Mouse (Mus musculus) forebrain, embryonic 10.5 days (tissue): ENCODE results near the gene Trappc10. TPM values are rescaled to one million over a fixed set of nuclear protein-coding genes. Genes with fewer than 3 reads are reported as not detected.
A peak's percentile ranks its signal among the peaks of the same experiment; 100 is the strongest.

Source experiments
- DNase-seq: peaks from one replicate; pipeline ENCODE4 v3.0.0-alpha.2; 2017; ENCODE audit warnings: low spot score; ENCODE audit errors: extremely low spot score
- H3K27ac ChIP-seq: fragments of 300-500 bp; sonication (generic); 2 replicates; pipeline ENCODE4 v1.5.1; 2016; ENCODE audit warnings: mild to moderate bottlenecking
- H3K27me3 ChIP-seq: fragments of 300-500 bp; sonication (generic); 2 replicates; pipeline ENCODE4 v1.6.1; 2016; ENCODE audit warnings: mild to moderate bottlenecking; ENCODE audit not compliant: poor library complexity, severe bottlenecking
- H3K36me3 ChIP-seq: fragments of 300-500 bp; sonication (generic); replicated peaks from 2 replicates; pipeline ENCODE4 v1.6.1; 2016; ENCODE audit warnings: mild to moderate bottlenecking, moderate library complexity
- H3K4me1 ChIP-seq: fragments of 300-500 bp; sonication (generic); 2 replicates; pipeline ENCODE4 v1.6.1; 2016
- H3K4me3 ChIP-seq: fragments of 300-500 bp; sonication (generic); 2 replicates; pipeline ENCODE4 v1.5.1; 2016; ENCODE audit warnings: mild to moderate bottlenecking, moderate library complexity
- H3K9me3 ChIP-seq: fragments of 300-500 bp; sonication (generic); 2 replicates; pipeline ENCODE4 v1.6.1; 2016; ENCODE audit warnings: mild to moderate bottlenecking, moderate library complexity
- WGBS: fragments of 180-500 bp; shearing (Covaris S2); methylation state at CpG from one replicate; pipeline ENCODE4 v1.1.7; 2016; 5-methylcytosine and 5-hydroxymethylcytosine counted together
- polyA plus RNA-seq: library from polyadenylated mRNA; unstranded; fragments of >200 nt; fragmentation: Nextera tagmentation; extraction: Ambion mirVana; gene quantifications from 2 replicates; pipeline ENCODE4 v1.2.1, GENCODE M21; 2016

Trappc10 gene
- polyA plus RNA-seq, 1 experiment from 2014 or later, result 9.7 TPM

DNA sequence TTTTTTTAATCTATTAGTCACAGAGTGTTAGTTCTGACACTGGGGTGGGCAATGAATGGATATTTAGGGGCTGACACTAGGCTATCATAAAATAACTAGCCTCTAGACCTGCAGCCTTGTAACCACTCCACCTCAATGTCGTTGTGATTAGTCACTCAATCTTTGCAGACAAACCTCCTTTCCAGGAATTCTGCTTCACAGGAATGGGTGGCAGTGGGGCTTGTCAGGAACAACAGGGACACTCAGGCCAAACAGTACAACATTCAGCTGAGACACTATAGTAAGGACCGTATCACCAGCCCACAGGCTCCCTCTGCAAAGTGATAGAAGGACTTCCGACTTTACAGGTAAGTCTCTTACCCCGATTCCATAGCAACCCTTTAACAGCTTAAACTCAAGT is 2.3 kb upstream of the Trappc10 start:
- Histone ChIP-seq H3K36me3 (peaks cover 6% of the 10 kb centered on the region; the same call in 1 of the 2 replicates), H3K4me1 (peaks cover 23% of the 10 kb centered on the region)
- WGBS, result 82% methylated on average over 4 of the region's 4 CpGs

DNA sequence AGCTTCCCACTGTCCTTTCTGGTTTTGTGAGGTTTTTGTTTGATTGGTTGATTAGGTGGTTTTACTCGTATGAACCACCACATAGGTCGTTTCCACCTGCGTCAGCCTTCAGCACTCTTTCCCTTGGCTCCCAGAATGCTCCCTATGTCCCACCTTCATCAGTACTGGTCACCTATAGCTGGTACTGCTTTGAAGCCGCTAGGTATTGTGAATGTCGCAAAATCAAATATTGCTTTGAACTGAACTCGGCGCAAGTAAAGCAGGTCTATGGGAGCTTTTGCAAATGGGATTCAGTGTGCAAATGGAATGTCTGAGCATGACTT is 745 bp upstream of the Trappc10 start:
- H3K9me3 ChIP-seq, result no peaks in the 10 kb centered on the region
- no peaks in the 10 kb centered on the region for H3K27me3 ChIP-seq
- peak overlapping the region; percentile 87 for H3K27ac ChIP-seq
- peaks cover 6% of the 10 kb centered on the region; the same call in 1 of the 2 replicates for H3K36me3 ChIP-seq
- H3K4me3 ChIP-seq, result peak overlapping the region; percentile 95
- peaks cover 23% of the 10 kb centered on the region for H3K4me1 ChIP-seq
- DNase-seq, result peak; percentile 17
- 24% methylated on average over 7 of the region's 7 CpGs for WGBS

More for the DNA sequence above, 2.3 kb upstream of the Trappc10 start:
- DNase-seq, result no peak
- H3K9me3 ChIP-seq, result no peaks in the 10 kb centered on the region
- no peak overlapping the region for H3K4me3 ChIP-seq
- H3K27me3 ChIP-seq, result no peaks in the 10 kb centered on the region
- H3K27ac ChIP-seq, result no peak overlapping the region

DNA sequence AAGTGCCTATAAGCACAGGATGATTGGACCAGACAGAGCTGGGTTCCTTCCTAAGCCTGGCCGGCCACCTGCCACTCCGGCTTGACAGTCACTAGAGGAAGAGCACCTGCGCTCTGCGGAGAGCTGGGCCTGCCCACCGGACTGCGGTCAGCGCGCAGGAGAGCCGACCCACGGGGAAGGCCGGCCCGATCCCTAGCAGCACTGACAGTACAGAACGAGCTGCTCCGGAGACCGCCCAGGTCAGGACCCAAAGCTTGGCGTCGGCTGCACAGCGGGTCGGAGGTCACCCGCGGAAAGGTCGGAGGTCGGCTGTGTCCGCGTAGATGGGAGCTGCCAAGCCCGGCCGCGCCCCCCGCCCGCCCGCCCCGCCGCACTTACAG is 393 bp downstream of the Trappc10 start:
- DNase-seq, result peak; percentile 41

DNA sequence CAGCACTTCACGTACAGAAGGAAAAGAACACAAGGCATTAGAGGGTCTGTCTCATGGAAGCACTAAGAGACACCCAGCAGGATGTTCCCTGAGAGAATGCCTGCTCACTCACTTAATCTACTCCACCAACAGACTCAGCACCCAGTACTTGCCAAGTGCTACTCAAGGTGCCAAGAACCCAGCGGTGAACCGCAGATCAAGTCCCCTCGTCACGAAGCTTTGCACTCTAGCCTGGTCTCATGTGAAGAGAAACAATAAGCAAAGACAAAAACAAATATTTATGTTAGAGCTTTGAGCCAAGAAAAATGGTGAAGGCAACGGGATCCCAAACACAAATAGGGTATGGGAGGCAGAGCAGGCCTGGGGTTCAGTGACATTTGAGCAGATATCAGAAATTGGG is 5.5 kb downstream of the Trappc10 start:
- 96% methylated on average over 6 of the region's 6 CpGs for WGBS
- no peak overlapping the region for H3K27ac ChIP-seq
- H3K36me3 ChIP-seq, result peaks cover 12% of the 10 kb centered on the region; the same call in 1 of the 2 replicates
- H3K4me3 ChIP-seq, result no peak overlapping the region
- no peaks in the 10 kb centered on the region for H3K9me3 ChIP-seq
- peaks cover 12% of the 10 kb centered on the region for H3K4me1 ChIP-seq
- DNase-seq, result no peak
- H3K27me3 ChIP-seq, result no peaks in the 10 kb centered on the region

More for the DNA sequence above, 393 bp downstream of the Trappc10 start:
- WGBS, result under 1% methylated on average over 31 of the region's 33 CpGs
- H3K36me3 ChIP-seq, result peaks cover 6% of the 10 kb centered on the region; the same call in 1 of the 2 replicates
- H3K9me3 ChIP-seq, result no peaks in the 10 kb centered on the region
- peak overlapping the region; percentile 95 for H3K4me3 ChIP-seq
- H3K27me3 ChIP-seq, result no peaks in the 10 kb centered on the region
- H3K4me1 ChIP-seq, result peaks cover 23% of the 10 kb centered on the region
- H3K27ac ChIP-seq, result peak overlapping the region; percentile 87

DNA sequence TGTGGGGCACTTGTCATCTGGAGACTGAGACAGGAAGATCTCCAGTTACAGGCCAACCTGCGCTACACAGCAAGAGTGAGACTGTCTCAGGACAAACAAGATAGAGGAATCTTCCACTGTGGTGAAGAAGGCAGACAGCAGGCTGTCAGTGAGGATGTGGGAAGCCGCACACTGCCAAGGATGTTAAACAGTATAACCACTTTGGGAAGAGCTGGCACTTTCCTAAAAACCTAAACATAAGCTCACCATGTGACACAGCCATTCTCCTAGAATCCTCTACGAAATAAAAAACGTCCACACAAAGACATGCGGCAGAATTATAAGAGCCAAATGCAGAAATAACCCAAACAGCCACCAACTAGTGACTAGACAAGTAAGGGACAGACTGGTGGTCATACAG is 6.1 kb downstream of the Trappc10 start:
- no peak overlapping the region for H3K4me3 ChIP-seq
- H3K27me3 ChIP-seq, result no peaks in the 10 kb centered on the region
- 92% methylated on average over 5 of the region's 5 CpGs for WGBS
- H3K27ac ChIP-seq, result no peak overlapping the region
- peaks cover 6% of the 10 kb centered on the region for H3K4me1 ChIP-seq
- H3K36me3 ChIP-seq, result peaks cover 12% of the 10 kb centered on the region; the same call in 1 of the 2 replicates
- H3K9me3 ChIP-seq, result no peaks in the 10 kb centered on the region
- DNase-seq, result no peak

DNA sequence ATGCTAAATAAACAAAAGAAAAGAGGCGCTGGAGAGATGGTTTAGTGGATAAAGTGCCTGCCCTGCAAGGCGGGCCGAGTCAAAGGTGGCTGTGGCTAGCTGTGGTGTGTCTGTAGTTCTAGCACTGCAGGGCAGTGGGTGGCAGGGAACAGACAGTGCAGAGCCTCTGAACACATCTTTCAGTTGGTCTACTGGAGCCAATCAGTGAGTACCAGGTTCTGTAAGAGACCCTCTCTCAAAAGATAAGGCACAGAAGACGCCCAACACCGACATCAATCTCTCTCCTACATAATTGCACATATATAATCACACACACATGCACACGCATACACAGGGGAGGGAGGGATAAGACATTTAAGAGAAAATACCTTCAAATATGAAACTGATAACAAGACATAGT is 6.6 kb downstream of the Trappc10 start:
- H3K4me1 ChIP-seq, result peaks cover under 1% of the 10 kb centered on the region
- 92% methylated on average over 6 of the region's 6 CpGs for WGBS

DNA sequence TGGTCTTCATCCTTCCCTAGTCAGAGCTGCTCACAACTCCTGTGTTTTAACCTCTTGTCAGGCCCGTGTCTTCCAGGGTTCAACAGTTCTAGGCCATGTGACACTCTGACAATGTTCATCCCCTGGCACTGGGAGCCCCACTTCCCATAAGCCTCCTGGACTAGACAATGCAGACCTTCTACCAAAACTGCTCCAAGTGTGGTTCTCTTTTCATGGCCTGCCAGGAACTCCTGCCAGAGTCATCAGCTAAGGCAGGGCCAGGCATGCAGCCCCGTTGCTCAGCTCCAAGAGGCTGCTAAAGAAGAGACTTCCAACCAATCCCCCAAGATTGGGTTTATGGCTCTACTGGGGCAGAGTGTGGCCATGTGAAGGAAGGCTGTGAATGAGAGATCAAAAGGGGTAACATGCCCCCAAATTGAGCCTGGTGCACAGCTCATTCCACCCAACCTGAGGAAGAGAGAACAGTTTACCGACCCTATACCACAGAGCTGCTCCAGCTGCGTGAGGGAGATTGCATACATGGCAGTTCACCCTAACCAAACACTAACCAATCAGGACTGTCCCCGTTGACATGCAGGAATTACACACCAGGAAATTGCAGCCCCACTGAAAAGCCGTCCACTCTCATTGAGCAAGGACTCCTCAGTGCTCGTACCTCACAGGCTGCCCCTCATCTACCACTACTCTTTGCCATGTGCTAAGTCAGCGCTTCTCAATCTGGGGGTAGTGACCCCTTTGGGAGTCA is 7.4 kb downstream of the Trappc10 start:
- WGBS, result 86% methylated on average over 8 of the region's 8 CpGs
- H3K9me3 ChIP-seq, result no peaks in the 10 kb centered on the region
- DNase-seq, result no peak
- no peaks in the 10 kb centered on the region for H3K4me1 ChIP-seq
- H3K36me3 ChIP-seq, result peaks cover 9% of the 10 kb centered on the region; the same call in 1 of the 2 replicates
- H3K27me3 ChIP-seq, result no peaks in the 10 kb centered on the region
- no peak overlapping the region for H3K4me3 ChIP-seq
- H3K27ac ChIP-seq, result no peak overlapping the region

More for the DNA sequence above, 6.6 kb downstream of the Trappc10 start:
- Histone ChIP-seq H3K27ac (no peak overlapping the region), H3K27me3 (no peaks in the 10 kb centered on the region), H3K36me3 (peaks cover 12% of the 10 kb centered on the region; the same call in 1 of the 2 replicates), H3K4me3 (no peak overlapping the region), H3K9me3 (no peaks in the 10 kb centered on the region)
- DNase-seq, result no peak

DNA sequence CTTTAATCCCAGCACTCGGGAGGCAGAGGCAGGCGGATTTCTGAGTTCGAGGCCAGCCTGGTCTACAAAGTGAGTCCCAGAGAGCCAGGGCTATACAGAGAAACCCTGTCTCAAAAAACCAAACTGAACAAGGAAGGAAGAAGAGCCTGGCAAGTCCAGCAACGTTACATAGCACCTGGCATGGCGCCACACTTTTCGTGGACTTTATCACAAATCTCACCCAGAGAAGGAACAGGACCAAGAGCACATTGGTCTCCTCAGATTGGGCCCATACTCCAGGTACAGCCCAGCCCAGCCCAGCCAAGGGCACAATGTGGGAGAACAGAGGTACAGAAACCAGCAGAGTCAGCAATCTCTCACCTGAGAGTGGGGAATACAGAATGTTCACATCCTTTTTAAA is 10.7 kb downstream of the Trappc10 start:
- 94% methylated on average over 6 of the region's 6 CpGs for WGBS
- Histone ChIP-seq H3K4me1 (no peaks in the 10 kb centered on the region), H3K36me3 (peaks cover 27% of the 10 kb centered on the region), H3K9me3 (no peaks in the 10 kb centered on the region), H3K4me3 (no peak overlapping the region), H3K27ac (no peak overlapping the region), H3K27me3 (no peaks in the 10 kb centered on the region)
- DNase-seq, result no peak

DNA sequence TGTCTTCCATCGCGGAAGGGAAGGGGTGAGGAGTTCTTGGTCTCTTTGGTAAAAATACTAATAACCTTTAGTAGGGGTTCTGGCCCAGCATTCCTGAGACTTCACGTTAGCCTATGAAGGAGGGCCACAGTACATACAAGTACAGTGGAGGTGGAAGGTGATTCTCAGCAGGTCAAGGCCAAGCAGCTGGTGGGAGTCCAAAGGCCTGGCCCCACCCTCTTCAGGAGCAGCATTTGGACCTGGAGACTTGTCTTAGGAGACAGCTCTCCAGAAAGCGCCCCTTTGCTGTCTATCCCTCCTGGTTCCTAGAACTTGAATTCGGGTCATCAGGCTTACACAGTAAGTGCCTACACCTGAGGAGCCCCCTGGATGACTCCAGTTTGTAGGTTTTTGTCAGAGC is 11.3 kb downstream of the Trappc10 start:
- Histone ChIP-seq H3K9me3 (no peaks in the 10 kb centered on the region), H3K4me1 (no peaks in the 10 kb centered on the region), H3K36me3 (peaks cover 29% of the 10 kb centered on the region), H3K4me3 (no peak overlapping the region), H3K27me3 (no peaks in the 10 kb centered on the region), H3K27ac (no peak overlapping the region)
- DNase-seq, result no peak
- 91% methylated on average over 5 of the region's 5 CpGs for WGBS

DNA sequence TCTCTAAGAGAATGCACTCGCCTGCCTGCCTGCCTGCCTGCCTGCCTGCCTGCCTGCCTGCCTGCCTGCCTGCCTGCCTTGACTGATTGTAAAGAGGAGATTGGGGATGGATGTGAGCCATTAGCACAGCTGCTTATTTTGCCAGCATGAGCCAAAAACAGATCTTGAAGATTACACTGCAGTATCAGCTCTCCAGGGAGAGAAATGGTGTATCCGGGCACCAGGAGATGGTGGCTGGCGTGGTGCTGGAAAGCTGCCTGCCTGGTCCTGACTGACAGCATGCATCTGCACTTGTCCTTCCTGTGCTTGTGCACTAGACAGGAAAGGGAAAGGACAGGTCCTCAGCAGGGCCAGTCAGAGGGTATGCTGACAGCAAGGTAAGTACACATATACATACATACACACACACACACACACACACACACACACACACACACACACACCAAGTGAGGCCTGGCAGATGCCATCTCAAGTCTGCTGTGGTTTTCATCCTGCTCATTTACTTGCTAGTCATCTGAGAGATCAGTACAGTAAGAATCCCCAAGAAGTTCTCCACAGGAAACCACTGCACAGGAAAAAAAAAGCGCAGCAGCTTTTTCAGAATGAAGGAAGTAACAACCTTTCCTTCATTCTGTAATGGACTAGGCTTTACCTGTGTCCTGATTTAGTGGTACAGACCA is 12.0 kb downstream of the Trappc10 start:
- Histone ChIP-seq H3K27me3 (no peaks in the 10 kb centered on the region), H3K36me3 (peaks cover 34% of the 10 kb centered on the region), H3K27ac (no peak overlapping the region), H3K4me1 (no peaks in the 10 kb centered on the region), H3K4me3 (no peak overlapping the region), H3K9me3 (no peaks in the 10 kb centered on the region)
- WGBS, result 95% methylated on average over 4 of the region's 4 CpGs
- no peak for DNase-seq

DNA sequence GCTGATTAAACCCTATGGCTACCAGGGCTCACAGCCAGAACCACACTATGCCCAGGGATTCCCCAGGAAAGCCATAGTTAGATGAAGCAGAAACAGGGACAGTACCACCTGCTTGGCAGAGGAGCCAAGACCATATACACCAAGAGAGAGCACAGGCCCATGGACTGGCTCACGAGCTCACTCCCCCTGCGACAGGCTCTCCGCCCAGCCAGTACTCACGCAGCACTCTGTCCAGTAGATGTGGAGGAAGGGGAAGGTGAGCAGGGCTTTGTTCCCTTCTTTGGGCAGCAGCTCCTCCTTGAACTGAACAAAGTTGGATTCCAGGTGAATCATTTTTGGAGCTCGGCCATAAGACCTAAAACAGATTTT is 15.9 kb downstream of the Trappc10 start:
- DNase-seq, result no peak
- Histone ChIP-seq H3K36me3 (peaks cover 50% of the 10 kb centered on the region), H3K4me1 (no peaks in the 10 kb centered on the region), H3K27me3 (no peaks in the 10 kb centered on the region), H3K9me3 (no peaks in the 10 kb centered on the region), H3K27ac (no peak overlapping the region), H3K4me3 (no peak overlapping the region)
- 91% methylated on average over 5 of the region's 5 CpGs for WGBS

DNA sequence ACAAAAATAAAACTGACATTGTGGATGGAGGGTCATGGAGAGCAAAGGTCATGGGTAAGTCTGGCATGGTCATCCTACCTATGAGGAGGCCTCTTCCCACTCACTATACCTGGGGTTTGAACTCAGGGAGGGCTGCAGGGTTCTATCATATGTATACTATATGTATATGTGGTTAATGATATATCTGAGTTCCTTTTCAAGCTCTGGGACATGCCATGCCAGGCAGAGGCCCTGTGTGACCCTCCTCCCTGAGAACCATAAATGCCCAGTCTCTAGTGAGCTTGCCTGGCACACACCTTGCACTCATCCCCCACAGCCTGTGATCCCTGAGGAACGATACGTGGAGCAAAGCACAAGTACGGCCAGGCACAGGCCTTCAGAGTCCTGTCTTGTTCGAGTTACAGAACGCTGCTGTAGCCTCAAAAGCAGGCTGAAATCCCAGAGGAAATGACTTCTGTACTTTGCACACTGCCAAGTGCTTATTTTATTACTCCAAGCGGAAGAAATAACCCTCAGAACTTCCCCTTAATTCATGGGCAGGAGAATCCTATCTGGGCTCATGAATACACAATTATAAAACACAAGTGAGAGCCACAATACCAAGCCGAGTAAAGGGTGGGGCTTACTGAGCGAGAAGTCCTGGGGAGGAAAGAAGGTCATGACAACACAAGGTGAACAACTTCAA is 16.4 kb downstream of the Trappc10 start:
- Histone ChIP-seq H3K4me3 (no peak overlapping the region), H3K9me3 (no peaks in the 10 kb centered on the region), H3K36me3 (peaks cover 54% of the 10 kb centered on the region), H3K27me3 (no peaks in the 10 kb centered on the region), H3K27ac (no peak overlapping the region), H3K4me1 (no peaks in the 10 kb centered on the region)
- WGBS, result 93% methylated on average over 8 of the region's 8 CpGs
- no peak for DNase-seq

DNA sequence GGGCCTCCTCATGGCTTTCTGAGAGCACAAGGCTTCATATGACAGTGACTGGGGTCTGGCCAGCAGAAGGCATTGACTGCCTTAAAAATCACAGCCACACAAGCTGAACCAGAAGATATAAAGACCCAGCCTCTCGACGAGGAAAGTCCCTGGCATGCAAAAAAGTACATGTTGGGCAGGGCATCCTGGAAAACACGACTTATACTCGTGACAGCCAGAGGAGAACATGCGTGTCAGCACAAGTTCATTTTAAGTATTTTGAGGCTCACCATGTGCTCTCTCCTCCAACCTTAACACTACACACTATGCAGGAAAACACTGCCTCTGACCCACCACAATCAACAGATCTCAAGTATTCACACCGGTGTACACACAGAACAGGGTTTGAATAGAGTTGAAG is 20.3 kb downstream of the Trappc10 start:
- no peaks in the 10 kb centered on the region for H3K9me3 ChIP-seq
- H3K4me1 ChIP-seq, result no peaks in the 10 kb centered on the region
- DNase-seq, result no peak
- 89% methylated on average over 6 of the region's 6 CpGs for WGBS
- H3K4me3 ChIP-seq, result no peak overlapping the region
- H3K36me3 ChIP-seq, result peaks cover 61% of the 10 kb centered on the region
- no peak overlapping the region for H3K27ac ChIP-seq
- H3K27me3 ChIP-seq, result no peaks in the 10 kb centered on the region
